Mouse (Mus musculus): ENCODE results near the gene Ppfibp1.

Gene Ppfibp1

DNA sequence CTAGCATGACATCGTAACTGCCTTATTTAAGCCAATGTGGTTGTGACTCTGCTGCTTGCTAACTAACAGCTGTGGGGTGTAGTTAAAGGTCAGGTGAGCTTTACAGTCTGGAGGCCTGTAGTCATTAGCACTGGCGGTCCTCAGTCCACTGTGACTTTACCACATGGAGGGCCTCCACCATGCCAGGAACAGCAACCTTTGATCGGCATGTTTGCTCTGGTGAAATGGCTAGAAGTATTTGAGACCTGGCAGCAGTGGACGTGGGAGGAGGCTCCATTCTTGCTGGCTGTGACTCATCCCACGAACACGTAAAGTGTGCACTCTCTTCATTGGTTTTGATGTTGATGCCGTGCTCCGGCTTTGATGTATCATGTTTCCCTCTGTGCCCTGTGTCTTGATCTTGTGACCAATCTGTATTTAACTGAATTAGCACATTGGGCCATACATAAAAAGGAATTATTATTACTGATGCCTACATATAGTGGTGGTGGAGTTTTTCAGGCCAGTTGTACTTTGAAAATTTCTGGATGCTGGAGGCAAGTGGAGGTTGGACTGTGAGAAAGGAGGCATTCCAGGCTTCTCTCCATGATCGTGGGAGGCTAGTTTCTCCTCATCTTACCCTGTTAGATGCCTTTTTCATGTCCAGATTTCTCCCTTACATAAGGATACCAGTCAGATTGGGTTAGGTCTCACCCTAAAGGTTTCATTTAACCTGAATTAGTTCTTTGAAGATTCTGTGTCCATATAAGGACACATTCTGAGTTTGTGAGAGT, 71.8 kb downstream of the Ppfibp1 start:
- no peak for DNase-seq (ENCODE audit: low spot score in 2 of 2)

DNA sequence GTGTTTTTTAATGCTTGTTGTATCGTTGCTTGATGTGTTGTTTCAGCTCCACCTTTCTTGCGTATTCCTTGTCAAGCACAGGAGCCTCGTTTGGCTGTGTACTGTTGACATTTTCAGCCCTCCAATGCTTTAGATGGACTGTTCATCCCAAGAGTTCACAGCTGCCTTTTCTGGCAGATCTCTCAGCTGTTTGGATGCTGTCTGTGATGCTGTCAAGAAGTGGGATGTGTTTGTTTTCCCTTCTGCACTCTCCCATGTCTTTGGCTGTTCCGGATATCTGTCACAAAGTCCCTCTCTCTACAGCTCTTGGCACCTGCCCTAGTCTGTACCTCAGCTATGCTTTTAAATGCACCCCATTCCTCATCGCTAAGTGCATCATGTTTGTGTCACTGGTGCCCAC, 72.7 kb downstream of the Ppfibp1 start:
- no peak for DNase-seq (ENCODE audit: low spot score in 2 of 2)

DNA sequence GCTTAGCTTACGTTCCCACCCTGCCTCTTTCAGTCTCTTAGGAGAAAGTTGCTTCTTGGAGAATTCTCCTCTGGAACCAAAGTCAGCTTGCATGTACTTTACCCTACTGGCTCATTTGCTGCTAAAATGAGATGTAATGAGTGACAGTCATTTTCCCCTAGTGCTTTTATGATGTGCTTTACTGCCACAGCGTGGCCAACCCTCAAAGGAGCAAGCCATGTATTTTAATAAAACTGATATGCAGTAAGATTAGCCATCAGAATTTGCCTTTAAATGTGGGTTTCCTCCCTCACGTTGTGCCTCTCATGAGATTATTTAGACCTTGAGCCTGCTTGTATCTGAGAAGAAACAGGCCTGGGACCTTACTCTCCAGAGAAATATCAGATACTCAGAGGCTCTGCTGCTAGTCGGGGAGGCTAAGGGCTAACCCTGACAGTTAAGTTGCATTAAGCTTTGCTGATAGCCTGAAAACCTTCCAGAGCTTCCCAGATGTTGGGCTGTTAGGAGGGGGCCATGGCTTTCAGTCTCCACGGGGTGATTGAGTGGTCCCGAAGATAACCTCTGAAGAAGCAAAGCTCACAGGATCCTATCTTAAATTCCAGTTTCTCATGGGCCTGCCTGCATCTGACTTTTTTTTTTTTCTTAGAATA, 73.7 kb downstream of the Ppfibp1 start:
- no peak for DNase-seq (ENCODE audit: low spot score in 2 of 2)

DNA sequence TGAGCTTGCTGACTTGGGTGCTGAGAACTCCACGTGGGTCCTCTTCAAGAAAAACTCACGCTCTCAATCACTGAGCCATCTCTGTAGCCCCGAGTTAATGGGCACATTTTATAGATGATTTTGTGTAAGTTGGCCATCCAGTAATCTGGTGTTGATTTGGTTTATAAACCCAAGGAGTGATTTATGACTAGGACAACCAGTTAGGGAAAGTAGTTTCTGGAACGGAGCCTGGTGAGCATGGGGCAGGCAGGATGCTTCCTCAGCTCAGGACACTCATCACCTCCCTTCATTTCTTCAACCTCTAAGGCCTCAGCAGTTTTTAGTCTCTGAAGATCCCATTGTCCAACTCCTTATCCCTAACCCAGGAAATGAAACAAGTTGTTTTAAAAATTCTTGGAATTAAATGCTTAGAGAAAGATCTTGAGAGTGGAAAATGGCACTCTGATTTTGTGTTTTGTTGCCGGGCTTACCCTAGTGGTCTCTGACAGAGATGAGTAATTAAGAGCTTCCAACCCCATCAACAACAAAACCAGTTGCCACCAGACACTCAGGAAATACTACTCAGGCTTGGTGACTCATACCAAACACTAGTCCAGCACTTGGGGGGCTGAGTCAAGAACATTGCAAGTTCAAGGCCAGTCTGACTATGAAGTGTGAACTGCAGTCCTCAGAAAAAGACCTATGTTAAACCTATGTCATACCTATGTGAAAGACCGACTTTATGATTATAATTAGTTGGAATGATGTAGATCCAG, 75.3 kb downstream of the Ppfibp1 start:
- no peak for DNase-seq (ENCODE audit: low spot score in 2 of 2)

DNA sequence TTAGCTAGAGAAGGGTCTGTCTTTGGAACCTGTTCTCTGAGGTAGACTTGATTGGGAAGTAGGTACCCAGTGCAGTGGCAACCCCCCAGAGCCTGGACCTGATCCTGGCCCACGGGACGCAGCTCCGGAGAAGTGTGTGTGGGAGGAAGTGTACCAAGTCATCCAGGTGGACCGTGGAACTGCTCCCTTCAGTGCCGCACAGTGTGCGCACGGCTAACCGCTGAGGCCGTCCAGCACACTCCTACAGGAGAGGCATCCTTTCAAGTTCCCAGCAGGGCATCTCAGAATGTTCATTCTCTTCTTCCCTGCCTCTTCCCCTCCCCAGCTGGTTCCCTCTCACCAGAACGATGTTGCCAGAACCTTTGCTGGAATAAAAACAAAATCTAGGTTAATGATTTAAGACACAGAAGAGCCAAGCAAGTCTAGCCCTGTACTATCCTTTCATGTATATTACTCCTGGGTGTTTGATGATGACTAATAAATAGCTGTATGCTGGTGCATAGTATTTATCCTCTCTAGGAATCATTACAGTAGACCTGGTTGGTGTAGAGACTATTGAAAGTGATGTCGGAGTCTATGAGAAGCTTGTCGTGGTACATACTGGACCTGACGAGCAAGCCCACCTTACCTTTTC, 77.0 kb downstream of the Ppfibp1 start:
- DNase-seq (ENCODE audit: low spot score in 2 of 2), result no peak

DNA sequence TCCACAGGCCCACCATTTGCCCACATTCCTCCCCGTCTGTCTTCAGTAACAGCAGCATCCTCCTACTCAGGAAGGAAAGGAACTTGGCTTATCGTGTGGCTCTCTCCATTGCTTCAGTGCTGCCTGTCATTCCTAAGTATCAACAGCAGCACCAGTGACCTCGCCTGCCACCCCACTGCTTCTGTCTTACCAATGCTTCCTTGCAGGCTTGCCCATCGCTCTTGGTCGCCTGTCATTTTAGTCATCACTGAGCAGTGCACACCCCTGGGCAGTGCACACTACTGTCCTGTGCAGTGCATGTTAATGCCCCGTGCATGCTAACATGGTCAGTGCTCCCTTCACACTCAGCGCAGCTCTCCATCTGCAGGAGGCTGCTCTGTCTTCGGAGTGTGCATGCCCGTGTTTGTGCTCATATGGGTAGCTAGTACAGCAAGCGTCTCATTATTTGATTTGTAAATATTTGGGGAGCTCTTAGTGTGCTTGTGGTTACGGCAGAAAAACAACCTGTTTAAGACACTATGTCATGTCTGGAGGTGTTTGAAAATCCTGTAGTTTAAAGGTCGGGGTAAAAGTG, 78.2 kb downstream of the Ppfibp1 start:
- no peak for DNase-seq (ENCODE audit: low spot score in 2 of 2)

DNA sequence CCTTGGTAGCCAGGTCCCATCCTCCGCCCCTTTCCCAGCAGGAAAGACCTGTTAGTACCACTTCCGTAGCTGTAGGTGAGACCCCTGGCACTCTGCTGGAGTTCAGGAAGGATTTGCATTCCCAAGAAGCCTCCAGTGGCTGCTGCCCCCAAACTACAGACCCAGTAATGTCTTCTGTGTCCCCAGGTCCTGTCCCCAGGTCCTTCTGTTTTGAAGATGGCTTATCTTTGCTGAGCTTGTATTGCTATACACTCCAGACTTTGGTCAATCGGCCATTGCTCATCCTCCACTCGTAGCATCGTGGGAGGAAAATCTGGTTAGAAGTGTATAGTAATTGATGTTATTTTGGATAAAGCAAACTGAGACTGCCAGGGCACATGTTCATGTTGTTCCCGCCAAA, 79.5 kb downstream of the Ppfibp1 start:
- DNase-seq (ENCODE audit: low spot score in 2 of 2), result no peak

DNA sequence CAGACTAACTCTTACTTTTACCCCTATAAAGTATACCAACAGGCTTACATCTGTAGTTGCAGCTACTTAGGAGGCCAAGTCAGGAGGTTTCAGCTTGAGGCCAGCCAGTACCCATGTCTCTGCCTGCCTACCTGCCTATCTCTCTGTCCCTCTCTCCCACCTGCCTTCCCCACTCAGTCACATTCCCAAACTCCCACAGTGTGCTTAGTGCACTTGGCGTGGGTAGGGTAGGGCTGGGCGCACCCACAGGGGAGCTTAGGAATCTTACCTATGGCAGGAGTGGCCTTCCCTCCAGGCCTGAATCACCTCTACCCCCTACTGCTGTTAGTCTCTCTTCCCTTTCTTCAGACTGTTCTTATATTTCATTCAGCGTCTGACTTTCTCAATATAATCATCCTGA, 82.5 kb downstream of the Ppfibp1 start:
- DNase-seq (ENCODE audit: low spot score in 2 of 2), result no peak

DNA sequence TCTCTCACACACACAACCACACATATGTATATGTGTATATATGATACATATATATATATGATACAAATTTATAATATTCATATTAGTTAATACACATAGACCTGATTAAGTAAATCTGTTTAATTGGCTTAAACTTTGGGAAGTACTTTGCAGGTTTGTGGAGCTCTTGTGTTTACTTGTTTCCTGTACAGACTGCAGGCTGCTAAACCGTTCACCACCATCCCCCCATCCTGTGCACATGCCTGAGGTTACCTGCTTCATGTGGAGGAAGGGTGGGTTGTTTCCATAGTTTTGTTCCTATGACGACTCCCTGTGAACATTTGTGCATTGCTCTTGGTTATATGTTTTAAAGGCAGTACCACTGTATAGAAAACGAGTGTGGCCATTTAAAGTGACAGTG, 83.1 kb downstream of the Ppfibp1 start:
- DNase-seq (ENCODE audit: low spot score in 2 of 2), result no peak

DNA sequence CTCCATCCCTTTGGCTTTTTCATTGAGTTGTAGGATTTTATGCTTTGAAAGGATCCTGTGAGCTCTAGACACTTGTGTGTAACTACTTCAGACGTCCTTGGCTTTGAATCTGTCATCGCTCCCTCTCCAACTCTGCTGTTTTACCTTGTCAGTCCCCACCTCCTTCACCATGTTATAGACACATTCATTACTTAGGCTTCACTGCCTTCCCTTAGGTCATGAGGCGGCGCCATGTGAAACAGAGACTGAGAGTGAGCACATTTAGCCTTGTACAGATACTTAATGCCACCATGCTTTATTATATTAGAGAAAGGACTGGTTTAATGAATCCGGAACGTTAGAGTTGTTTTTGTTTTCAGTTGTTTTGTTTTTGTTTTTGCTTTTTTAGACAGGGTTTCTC, 83.7 kb downstream of the Ppfibp1 start:
- DNase-seq (ENCODE audit: low spot score in 2 of 2), result no peak

DNA sequence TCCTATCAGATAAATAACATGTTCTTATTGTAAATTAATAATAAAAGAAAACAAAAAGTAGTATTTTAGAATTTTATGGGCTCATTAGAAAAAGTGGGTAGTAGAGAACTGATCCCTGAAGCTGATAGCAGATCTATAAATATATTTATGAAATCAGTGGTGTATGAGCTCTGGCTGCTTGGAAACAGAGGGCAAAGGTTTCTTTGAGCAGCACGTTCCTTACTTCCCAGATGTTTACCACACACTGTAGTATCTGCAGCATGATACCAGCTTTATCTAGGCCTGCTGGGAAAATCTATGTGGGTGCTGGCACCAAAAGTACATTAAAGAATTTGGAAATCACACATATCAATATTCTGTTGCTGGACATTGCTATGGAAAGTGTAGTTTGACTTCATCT, 84.5 kb downstream of the Ppfibp1 start:
- DNase-seq (ENCODE audit: low spot score in 2 of 2), result no peak

DNA sequence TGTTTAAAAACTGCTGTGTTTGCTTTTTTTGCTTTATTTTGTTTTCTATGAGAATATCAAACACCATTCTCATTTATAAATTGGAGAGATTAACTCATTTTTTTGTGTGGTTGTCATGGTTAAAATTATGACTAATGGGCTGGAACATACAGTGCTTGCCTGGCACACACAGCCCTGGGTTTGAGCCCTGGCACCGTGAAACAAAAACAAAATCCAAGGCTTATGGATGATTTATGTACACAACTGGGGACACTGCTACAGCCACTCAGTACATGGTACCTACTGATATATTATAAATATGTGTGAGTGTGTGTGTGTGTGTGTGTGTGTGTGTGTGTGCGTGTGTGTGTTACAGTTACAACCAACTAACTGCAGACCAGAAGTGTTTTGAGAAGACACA, 85.1 kb downstream of the Ppfibp1 start:
- no peak for DNase-seq (ENCODE audit: low spot score in 2 of 2)

DNA sequence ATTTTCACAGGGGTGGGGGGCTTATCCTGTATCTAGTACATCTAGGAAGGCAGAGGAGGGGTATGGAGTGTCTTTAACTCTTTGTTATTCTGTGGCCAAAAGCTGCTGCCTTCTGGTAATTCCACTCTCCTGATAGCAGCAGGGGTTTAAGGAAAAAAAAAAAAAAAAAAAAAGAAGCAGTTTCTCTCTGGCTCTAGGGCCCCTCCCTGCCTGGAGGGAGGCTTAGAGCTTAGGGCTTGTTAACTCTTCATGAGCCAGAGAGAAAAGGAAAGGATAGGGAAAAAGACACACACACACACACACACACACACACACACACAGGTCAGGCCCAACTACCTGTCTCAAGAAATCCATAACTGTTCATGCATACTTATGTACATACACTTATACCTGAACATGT, 85.5 kb downstream of the Ppfibp1 start:
- DNase-seq (ENCODE audit: low spot score in 2 of 2), result no peak

DNA sequence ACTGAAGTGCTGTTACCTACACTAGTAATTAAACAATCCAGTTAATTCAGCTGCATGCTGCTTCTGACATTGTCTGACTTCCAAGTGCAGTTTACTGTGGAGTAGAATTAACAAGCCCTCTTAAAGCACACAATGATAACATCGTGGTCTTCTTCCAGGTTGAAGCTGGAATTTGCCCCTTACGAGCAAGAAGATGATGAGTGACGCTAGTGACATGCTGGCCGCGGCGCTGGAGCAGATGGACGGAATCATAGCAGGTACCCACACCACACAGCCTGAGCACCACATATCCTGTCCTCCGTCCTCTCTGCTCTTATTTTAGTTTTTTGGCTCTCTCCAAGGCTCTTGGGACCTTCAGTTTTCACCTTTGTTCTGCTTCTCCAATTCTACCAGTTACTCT, 88.2 kb downstream of the Ppfibp1 start:
- DNase-seq (ENCODE audit: low spot score in 2 of 2), result no peak

DNA sequence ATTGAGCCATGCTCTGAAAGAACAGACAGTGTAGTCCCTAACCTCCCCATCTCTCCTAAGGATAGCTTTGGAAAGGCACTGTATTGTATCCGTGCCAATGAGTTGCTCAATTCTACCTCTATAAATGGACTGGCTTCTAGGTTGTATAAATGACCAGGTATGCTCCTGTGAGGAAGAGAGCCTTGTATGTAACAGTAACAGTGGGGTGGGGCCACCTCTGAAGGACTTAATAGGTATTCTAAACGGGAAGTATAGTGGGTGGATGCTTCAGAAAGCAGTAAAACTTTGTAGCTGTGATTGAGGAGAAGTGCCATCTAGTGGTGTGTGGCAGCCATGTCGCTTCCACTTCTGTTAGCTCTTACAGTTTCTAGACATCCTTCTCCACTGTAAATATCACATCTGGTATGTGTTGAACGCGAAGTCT, 90.4 kb downstream of the Ppfibp1 start:
- no peak for DNase-seq (ENCODE audit: low spot score in 2 of 2)

DNA sequence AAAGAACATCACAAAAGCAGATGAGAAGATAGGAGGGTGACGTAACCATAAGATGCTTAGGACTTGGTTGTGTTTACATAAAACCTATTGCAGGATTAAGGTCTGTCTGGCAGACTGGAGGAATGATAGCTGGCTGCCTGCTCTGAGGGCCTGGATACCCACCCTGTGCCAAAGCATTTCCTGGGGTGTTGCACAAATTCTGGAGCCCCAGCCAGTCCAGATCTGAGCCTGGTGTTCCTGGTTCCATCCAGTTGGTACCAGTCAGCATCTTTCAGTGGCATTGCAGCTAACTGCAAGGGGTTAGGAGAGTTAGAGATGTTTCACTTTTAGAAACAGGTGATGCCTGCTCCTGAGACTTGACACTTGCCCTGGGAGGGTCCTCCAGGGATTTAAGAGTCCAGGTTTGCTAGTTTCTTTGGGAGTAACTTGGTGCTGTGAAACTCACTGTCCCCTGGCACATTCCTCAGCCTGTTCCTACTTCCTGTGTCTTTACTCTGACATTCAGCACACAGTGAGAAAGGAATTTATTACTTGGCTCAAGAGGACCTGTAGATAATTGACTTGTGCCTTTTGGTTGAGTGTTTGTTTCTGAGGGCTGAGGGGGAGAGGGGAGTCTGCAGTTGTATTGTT, 90.9 kb downstream of the Ppfibp1 start:
- DNase-seq (ENCODE audit: low spot score in 2 of 2), result no peak

DNA sequence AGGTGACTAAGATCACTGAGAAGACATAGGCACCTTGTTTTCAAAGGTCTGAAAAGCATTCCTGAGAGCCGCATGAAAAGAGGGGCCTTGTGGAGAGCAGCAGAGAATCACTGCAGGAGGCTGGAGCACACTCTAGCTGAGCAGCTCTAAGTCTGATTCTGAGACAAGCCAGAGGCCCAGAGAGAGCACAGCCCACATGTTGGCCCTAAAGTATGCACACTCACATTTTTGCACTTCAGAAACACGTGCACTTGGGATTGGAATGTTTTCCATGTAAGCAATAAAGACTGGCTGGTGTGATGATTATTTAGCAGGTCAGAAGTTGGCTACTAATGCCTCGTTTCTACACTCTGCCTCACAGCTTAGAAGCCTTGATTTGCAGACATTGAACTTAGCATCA, 91.7 kb downstream of the Ppfibp1 start:
- no peak for DNase-seq (ENCODE audit: low spot score in 2 of 2)

DNA sequence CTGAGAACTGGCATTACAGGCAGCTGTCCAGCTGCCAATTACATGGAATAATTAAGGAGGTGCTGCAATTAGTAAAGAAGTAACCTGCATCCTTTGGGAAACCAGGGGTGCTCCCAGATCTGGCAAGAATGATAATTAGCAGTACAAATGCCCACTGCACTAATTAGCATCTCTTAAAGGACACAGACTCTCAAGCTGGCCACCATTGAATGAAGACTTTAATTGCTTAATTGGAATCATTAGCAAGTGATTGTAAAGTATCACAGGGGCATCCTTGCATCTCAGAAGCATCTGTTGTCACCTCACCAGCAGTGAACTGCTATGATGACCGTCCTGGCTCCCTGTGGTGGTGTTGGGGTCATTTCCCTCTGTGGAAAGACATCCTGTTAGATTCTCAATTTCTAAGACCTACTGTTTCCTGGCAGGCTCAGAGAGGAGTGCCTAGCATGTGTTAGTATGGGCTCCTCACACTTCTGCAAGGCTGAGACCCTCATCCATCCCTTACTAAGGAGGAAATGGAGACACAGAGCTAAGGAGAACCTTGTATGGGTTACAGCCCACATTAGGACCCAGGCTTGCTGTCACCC, 93.1 kb downstream of the Ppfibp1 start:
- DNase-seq (ENCODE audit: low spot score in 2 of 2), result no peak

DNA sequence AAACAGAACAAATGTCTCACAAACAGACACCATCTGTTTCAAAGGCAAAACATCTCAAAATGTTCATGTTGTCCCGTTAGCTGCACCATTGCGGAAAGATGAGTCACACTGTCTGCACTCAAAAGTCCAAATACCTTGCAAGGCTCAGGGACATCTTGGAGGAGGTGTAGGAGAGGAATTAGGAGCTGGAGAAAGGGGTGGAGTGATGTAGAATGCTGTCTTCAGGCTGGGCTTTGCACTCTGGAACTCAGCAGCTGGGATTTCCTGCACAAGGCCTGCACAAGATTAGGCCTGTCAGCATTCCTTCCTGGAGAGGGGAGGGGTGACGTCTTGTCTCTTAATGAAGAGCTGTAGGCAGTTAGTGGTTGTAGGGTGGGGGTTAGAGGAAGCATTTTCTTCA, 96.3 kb downstream of the Ppfibp1 start:
- DNase-seq (ENCODE audit: low spot score in 2 of 2), result no peak

DNA sequence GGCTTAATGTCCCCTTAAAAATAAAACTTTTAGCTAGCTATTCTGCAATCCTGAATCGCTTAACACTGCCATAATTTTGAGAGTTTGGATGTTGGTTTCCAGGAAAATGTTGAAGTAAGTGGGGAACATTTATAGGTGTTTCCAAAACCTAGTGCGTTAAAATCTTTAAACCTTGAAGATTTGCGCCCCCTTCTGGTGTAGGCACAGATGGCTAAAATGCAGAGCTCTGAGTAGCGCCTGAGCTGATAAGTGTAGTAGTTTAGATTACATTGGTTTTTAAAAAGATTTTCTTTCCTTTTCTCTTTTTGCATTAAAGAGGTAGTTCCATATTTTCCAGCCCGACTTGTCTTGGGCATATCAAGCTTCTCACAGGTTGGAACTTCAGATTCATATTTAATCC, 105.9 kb downstream of the Ppfibp1 start:
- DNase-seq (ENCODE audit: low spot score in 2 of 2), result peak in 1 of 2 experiments; percentile 56

DNA sequence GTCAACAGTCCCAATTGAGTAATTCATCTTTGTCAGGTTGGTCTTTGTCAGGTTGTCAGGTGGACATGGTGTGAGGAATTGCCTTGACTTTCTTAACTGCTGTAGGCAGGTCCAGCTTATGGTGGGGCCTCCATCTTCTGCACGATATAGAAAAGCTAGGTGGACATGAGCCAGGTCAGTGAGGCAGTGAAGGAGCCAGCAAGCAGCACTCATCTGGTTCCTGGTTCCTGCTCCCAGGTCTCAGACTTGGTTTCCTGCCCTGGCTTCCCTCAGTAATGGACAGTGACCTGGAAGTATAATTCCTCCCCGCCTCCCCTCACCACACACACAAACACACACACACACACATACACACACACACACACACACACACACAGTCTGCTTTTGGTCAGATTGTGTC, 107.1 kb downstream of the Ppfibp1 start:
- DNase-seq (ENCODE audit: low spot score in 2 of 2), result no peak

Data from frontal cortex, postnatal 14 days (tissue).